Mouse (Mus musculus) ES-Bruce4 (cell line): ENCODE results near the gene Ssbp2. TPM values are rescaled to one million over a fixed set of nuclear protein-coding genes. Genes with fewer than 3 reads are reported as not detected.

Source experiments
- H3K27ac ChIP-seq: 2 replicates; pipeline ENCODE4 v1.5.1; 2012; ENCODE audit warnings: low read length, inconsistent platforms; ENCODE audit not compliant: insufficient read depth
- H3K27me3 ChIP-seq: 2 replicates; pipeline ENCODE4 v1.6.1; 2012; ENCODE audit warnings: mild to moderate bottlenecking, low read length, inconsistent platforms; ENCODE audit not compliant: control insufficient read depth, poor library complexity, insufficient read depth, severe bottlenecking
- H3K36me3 ChIP-seq: 2 replicates; pipeline ENCODE4 v1.6.1; 2012; ENCODE audit warnings: inconsistent platforms, mild to moderate bottlenecking, low read length, moderate library complexity; ENCODE audit not compliant: control insufficient read depth, poor library complexity, insufficient read depth, severe bottlenecking
- H3K4me1 ChIP-seq: one replicate; pipeline ENCODE4 v1.8.1; 2011; ENCODE audit warnings: low read length; ENCODE audit not compliant: control insufficient read depth, insufficient read depth
- H3K4me3 ChIP-seq: 2 replicates; pipeline ENCODE4 v1.5.1; 2011; ENCODE audit warnings: low read depth, mild to moderate bottlenecking, low read length
- H3K9ac ChIP-seq: 2 replicates; pipeline ENCODE4 v1.6.1; 2012; ENCODE audit warnings: low read depth, mild to moderate bottlenecking, inconsistent platforms; ENCODE audit not compliant: poor library complexity, severe bottlenecking
- H3K9me3 ChIP-seq: replicated peaks from 2 replicates; pipeline ENCODE4 v1.6.1; 2012; ENCODE audit warnings: mild to moderate bottlenecking, low read length, inconsistent platforms; ENCODE audit not compliant: control insufficient read depth, poor library complexity, insufficient read depth, severe bottlenecking
- CTCF ChIP-seq: IDR thresholded peaks from one replicate; pipeline ENCODE4 v1.8.1; 2011; ENCODE audit warnings: low read depth, low read length
- EP300 ChIP-seq: IDR thresholded peaks from 2 replicates; pipeline ENCODE4 v1.6.1; 2011; ENCODE audit warnings: low read depth, low read length; ENCODE audit not compliant: insufficient read depth
- POLR2A ChIP-seq: IDR thresholded peaks from one replicate; pipeline ENCODE4 v1.8.1; 2011; ENCODE audit warnings: low read length; ENCODE audit not compliant: insufficient read depth
- polyA plus RNA-seq: library from polyadenylated mRNA; stranded (reverse); fragments of >200 nt; gene quantifications from 2 replicates; pipeline ENCODE4 v1.2.4, GENCODE M21; 2011; ENCODE audit warnings: low read depth; ENCODE audit not compliant: missing spikeins, insufficient read depth, insufficient read length

Gene Ssbp2
- polyA plus RNA-seq, 1 experiment: 5.5 TPM

GRCm38 (mm10) chr13:91431392-91432355 lies 28.4 kb upstream of the Ssbp2 start:
- no peaks in the 10 kb centered on the region for H3K9me3 ChIP-seq
- H3K27ac ChIP-seq: no peak overlapping the region
- H3K9ac ChIP-seq: no peak overlapping the region
- no peak overlapping the region for H3K4me3 ChIP-seq
- no peaks in the 10 kb centered on the region for H3K36me3 ChIP-seq
- peaks cover 1% of the 10 kb centered on the region for H3K4me1 ChIP-seq
- H3K27me3 ChIP-seq: no peaks in the 10 kb centered on the region
- TF ChIP-seq POLR2A (no peak), EP300 (no peak), CTCF (no peak)

GRCm38 (mm10) chr13:91433021-91433420 lies 27.1 kb upstream of the Ssbp2 start:
- Histone ChIP-seq H3K4me1 (peaks cover 1% of the 10 kb centered on the region), H3K27me3 (no peaks in the 10 kb centered on the region), H3K27ac (no peak overlapping the region), H3K9ac (no peak overlapping the region), H3K9me3 (no peaks in the 10 kb centered on the region), H3K36me3 (no peaks in the 10 kb centered on the region), H3K4me3 (no peak overlapping the region)
- TF ChIP-seq CTCF: no peak
- no peak for TF ChIP-seq EP300
- no peak for TF ChIP-seq POLR2A

GRCm38 (mm10) chr13:91437931-91438330 lies 22.2 kb upstream of the Ssbp2 start:
- H3K9ac ChIP-seq: no peak overlapping the region
- H3K36me3 ChIP-seq: no peaks in the 10 kb centered on the region
- H3K4me1 ChIP-seq: no peaks in the 10 kb centered on the region
- H3K27ac ChIP-seq: no peak overlapping the region
- no peaks in the 10 kb centered on the region for H3K9me3 ChIP-seq
- TF ChIP-seq CTCF (no peak), POLR2A (no peak), EP300 (no peak)
- no peak overlapping the region for H3K4me3 ChIP-seq
- no peaks in the 10 kb centered on the region for H3K27me3 ChIP-seq

- H3K9ac ChIP-seq: no peak overlapping the region
- no peaks in the 10 kb centered on the region for H3K36me3 ChIP-seq
- H3K4me3 ChIP-seq: no peak overlapping the region
- H3K4me1 ChIP-seq: no peaks in the 10 kb centered on the region
- no peaks in the 10 kb centered on the region for H3K27me3 ChIP-seq
- no peaks in the 10 kb centered on the region for H3K9me3 ChIP-seq
- TF ChIP-seq EP300 (no peak), POLR2A (no peak), CTCF (no peak)
- no peak overlapping the region for H3K27ac ChIP-seq
Observed at GRCm38 (mm10) chr13:91441476-91441875, 18.6 kb upstream of the Ssbp2 start.

GRCm38 (mm10) chr13:91446728-91447127 lies 13.4 kb upstream of the Ssbp2 start:
- Histone ChIP-seq H3K9ac (no peak overlapping the region), H3K27ac (no peak overlapping the region), H3K4me1 (no peaks in the 10 kb centered on the region), H3K36me3 (no peaks in the 10 kb centered on the region), H3K27me3 (no peaks in the 10 kb centered on the region), H3K4me3 (no peak overlapping the region), H3K9me3 (0 out of 2 replicates have a peak, but pooled peaks cover 2% of the 10 kb centered on the region)
- TF ChIP-seq CTCF (no peak), POLR2A (no peak), EP300 (no peak)

- H3K9me3 ChIP-seq: 0 out of 2 replicates have a peak, but pooled peaks cover 2% of the 10 kb centered on the region
- no peaks in the 10 kb centered on the region for H3K4me1 ChIP-seq
- H3K9ac ChIP-seq: no peak overlapping the region
- H3K27ac ChIP-seq: no peak overlapping the region
- TF ChIP-seq EP300: no peak
- TF ChIP-seq CTCF: no peak
- no peak for TF ChIP-seq POLR2A
- H3K27me3 ChIP-seq: no peaks in the 10 kb centered on the region
- H3K36me3 ChIP-seq: no peaks in the 10 kb centered on the region
- no peak overlapping the region for H3K4me3 ChIP-seq
Observed at GRCm38 (mm10) chr13:91448936-91449335, 11.1 kb upstream of the Ssbp2 start.
